Mouse (Mus musculus): ENCODE measurements around the gene Asic2.

GRCm38 (mm10) chr11:81765288-81765687 is 203.0 kb downstream of the Asic2 start:
- TF ChIP-seq POLR2A (IDR thresholded peaks at IDR 0.05; ENCODE audit: control insufficient read depth, extremely low read depth, insufficient read depth, low read length, poor library complexity) (no peak), CTCF (IDR thresholded peaks at IDR 0.05; ENCODE audit: borderline replicate concordance, control insufficient read depth, extremely low read depth, insufficient read depth, low read length, poor library complexity) (no peak)
